Mouse (Mus musculus) bone marrow macrophage, adult 2 months (primary cell): ENCODE measurements around the gene Slc9a3r2.

Experiments used
- CTCF ChIP-seq: IDR thresholded peaks from 2 replicates; pipeline ENCODE4 v1.5.1; 2012; ENCODE audit warnings: low read depth, mild to moderate bottlenecking, low read length, moderate library complexity
- POLR2A ChIP-seq: IDR thresholded peaks from 2 replicates; pipeline ENCODE4 v1.6.1; 2012; ENCODE audit warnings: mild to moderate bottlenecking, low read depth, low read length, borderline replicate concordance

DNA sequence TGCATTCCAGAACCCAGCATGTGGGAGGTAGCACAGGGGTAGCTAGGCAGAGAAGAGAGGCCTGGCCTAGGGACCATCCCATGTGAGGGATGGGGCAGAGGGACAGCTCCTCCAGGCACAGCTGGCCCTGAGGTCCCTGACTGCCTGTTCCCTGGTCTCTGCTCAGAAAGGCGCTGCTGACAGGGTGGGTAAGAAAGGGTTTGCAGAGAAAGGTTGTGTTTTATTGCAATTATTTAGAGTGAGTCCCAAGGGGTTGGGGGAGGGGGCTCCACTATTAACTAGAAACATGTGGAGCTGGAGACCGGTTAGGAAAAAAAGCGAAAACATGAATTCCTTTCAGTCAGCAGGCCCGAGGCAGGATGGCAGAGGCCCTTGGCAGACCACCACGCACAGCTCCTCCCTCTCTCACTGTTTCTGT is 10.5 kb downstream of the Slc9a3r2 start:
- TF ChIP-seq CTCF: no peak
- TF ChIP-seq POLR2A: no peak
